Mouse (Mus musculus): Measurements from ENCODE around the gene Serpina1d.
"Not testable (repeated sequence)": the region's sequence is repeated elsewhere in the genome, so short reads cannot be mapped to it uniquely, and the experiment has no call there.

The Serpina1d gene

GRCm38 (mm10) chr12:103773246-103773851 lies at the start of gene Serpina1d:
Gene Serpina1d (minus strand): TSS chr12:103773592.
- DNase-seq (ENCODE audit: low spot score in 2 of 2) = not testable (repeated sequence)

GRCm38 (mm10) chr12:103770597-103770996 lies 2.8 kb downstream of the Serpina1d start:
- not testable (repeated sequence) for DNase-seq (ENCODE audit: low spot score in 2 of 2)

GRCm38 (mm10) chr12:103763083-103763482 lies 10.3 kb downstream of the Serpina1d start:
- not testable (repeated sequence) for DNase-seq (ENCODE audit: low spot score in 2 of 2)

GRCm38 (mm10) chr12:103760316-103760715 lies 13.1 kb downstream of the Serpina1d start:
- DNase-seq (ENCODE audit: low spot score in 2 of 2) = not testable (repeated sequence)

GRCm38 (mm10) chr12:103745957-103746356 lies 27.4 kb downstream of the Serpina1d start:
- not testable (repeated sequence) for DNase-seq (ENCODE audit: low spot score in 2 of 2)

GRCm38 (mm10) chr12:103737791-103738580 lies 35.4 kb downstream of the Serpina1d start:
- not testable (repeated sequence) for DNase-seq (ENCODE audit: low spot score in 2 of 2)

- not testable (repeated sequence) for DNase-seq (ENCODE audit: low spot score in 2 of 2)
Observed at GRCm38 (mm10) chr12:103735566-103735965, 37.8 kb downstream of the Serpina1d start.

- not testable (repeated sequence) for DNase-seq (ENCODE audit: low spot score in 2 of 2)
Observed at GRCm38 (mm10) chr12:103735101-103735500, 38.3 kb downstream of the Serpina1d start.

Data from urinary bladder, adult 18-20 months (tissue).